Mouse (Mus musculus) heart, embryonic 13.5 days (tissue): ENCODE data around the gene Arf6. TPM values are rescaled to one million over a fixed set of nuclear protein-coding genes. Genes with fewer than 3 reads are reported as not detected.
"Not testable (repeated sequence)": the region's sequence is repeated elsewhere in the genome, so short reads cannot be mapped to it uniquely, and the experiment has no call there.

Source experiments
- ATAC-seq: fragments of 200-750 bp; cut with Nextera tagmentation; 2 replicates; pipeline ENCODE4 v1.8.0; 2017; ENCODE audit warnings: moderate TSS enrichment; ENCODE audit not compliant: insufficient number of reproducible peaks, low FRiP score, low TSS enrichment; ENCODE audit errors: extremely low read depth
- H3K27ac ChIP-seq: fragments of 300-500 bp; sonication (generic); replicated peaks from 2 replicates; pipeline ENCODE4 v1.5.1; 2015; ENCODE audit warnings: moderate library complexity, mild to moderate bottlenecking, inconsistent platforms
- H3K27me3 ChIP-seq: fragments of 300-500 bp; sonication (generic); replicated peaks from 2 replicates; pipeline ENCODE4 v1.6.1; 2015; ENCODE audit warnings: mild to moderate bottlenecking, inconsistent platforms
- H3K36me3 ChIP-seq: fragments of 300-500 bp; sonication (generic); 2 replicates; pipeline ENCODE4 v1.6.1; 2015; ENCODE audit warnings: mild to moderate bottlenecking, inconsistent platforms
- H3K4me1 ChIP-seq: fragments of 300-500 bp; sonication (generic); 2 replicates; pipeline ENCODE4 v1.6.1; 2015; ENCODE audit warnings: inconsistent platforms
- H3K4me2 ChIP-seq: fragments of 300-500 bp; sonication (generic); 2 replicates; pipeline ENCODE4 v1.6.1; 2015; ENCODE audit warnings: inconsistent platforms, mild to moderate bottlenecking, moderate library complexity
- H3K4me3 ChIP-seq: fragments of 300-500 bp; sonication (generic); 2 replicates; pipeline ENCODE4 v1.5.1; 2015; ENCODE audit warnings: moderate library complexity, mild to moderate bottlenecking, inconsistent platforms
- H3K9ac ChIP-seq: fragments of 300-500 bp; sonication (generic); 2 replicates; pipeline ENCODE4 v1.6.1; 2015; ENCODE audit warnings: inconsistent platforms, mild to moderate bottlenecking, moderate library complexity
- H3K9me3 ChIP-seq: fragments of 300-500 bp; sonication (generic); 2 replicates; pipeline ENCODE4 v1.6.1; 2016; ENCODE audit warnings: inconsistent platforms
- WGBS: fragments of 180-500 bp; shearing (Covaris S2); methylation state at CpG from one replicate; pipeline ENCODE4 v1.1.7; 2015; ENCODE audit warnings: mixed read lengths; 5-methylcytosine and 5-hydroxymethylcytosine counted together
- polyA plus RNA-seq: library from polyadenylated mRNA; unstranded; fragments of >200 nt; fragmentation: Nextera tagmentation; extraction: Ambion mirVana; gene quantifications from 2 replicates; pipeline ENCODE4 v1.2.1, GENCODE M21; 2015

Arf6 gene
- polyA plus RNA-seq, 1 experiment from 2014 or later = 31.5 TPM

GRCm38 (mm10) chr12:69362388-69362787 is 9.6 kb upstream of the Arf6 start:
- Histone ChIP-seq H3K36me3 (no peaks in the 10 kb centered on the region), H3K27ac (peak overlapping the region; percentile 92), H3K9me3 (no peaks in the 10 kb centered on the region), H3K4me1 (peaks cover 20% of the 10 kb centered on the region), H3K9ac (peak overlapping the region; percentile 85), H3K4me2 (peak overlapping the region; percentile 80), H3K4me3 (peak overlapping the region; percentile 57), H3K27me3 (no peaks in the 10 kb centered on the region)
- 34% methylated on average over 4 of the region's 4 CpGs for WGBS
- ATAC-seq = no peak

- H3K36me3 ChIP-seq, H3K27ac ChIP-seq, ATAC-seq, H3K27me3 ChIP-seq, H3K4me2 ChIP-seq, H3K4me3 ChIP-seq, H3K9me3 ChIP-seq, H3K9ac ChIP-seq: not testable (repeated sequence)
- 94% methylated on average over 7 of the region's 7 CpGs for WGBS
- H3K4me1 ChIP-seq = peaks cover 20% of the 10 kb centered on the region
Measured at GRCm38 (mm10) chr12:69363110-69363509, 8.8 kb upstream of the Arf6 start.

DNA sequence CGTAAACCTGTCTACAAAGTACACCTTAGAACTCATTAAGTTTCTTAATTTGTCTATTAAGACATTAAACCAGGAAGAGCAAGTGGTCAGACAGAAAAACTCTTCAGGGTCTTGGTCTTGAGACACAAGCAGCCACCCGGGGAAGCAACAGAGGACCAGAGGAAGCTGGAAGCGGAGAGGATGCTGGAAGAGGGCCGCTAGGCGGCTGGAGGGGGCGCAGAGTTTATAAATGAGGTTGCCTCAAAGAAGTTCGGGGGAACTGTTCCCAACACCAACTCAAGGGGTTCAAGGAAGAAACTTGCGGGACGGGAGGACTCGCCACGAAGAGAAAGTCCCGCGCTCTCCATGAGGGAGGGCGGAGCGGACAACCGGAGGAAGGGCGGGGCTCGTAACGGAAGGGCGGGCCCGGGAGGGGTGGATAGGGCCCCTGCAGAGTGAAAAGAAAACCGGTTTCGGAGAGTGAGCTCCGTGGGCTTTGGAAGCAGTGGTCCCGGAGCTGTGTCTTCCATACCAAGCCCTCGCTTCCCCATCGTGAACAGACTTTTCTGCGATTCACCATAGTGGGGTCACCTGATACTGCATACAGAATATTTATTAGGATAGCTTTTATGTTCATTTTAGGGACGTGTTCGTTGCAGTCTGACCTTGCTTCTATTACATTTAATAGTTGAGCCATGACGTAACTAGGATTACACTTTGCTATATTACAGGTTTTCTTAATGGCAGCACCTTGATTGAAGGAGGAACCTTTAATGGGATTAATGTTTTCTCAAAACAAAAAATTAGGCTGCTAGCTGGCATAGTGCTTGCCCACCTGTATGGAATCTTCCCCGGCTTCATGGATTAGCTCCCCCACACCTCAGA is 7.8 kb upstream of the Arf6 start:
- H3K9ac ChIP-seq = peak overlapping the region; percentile 82
- WGBS = 4% methylated on average over 32 of the region's 32 CpGs
- H3K36me3 ChIP-seq = no peaks in the 10 kb centered on the region
- no peaks in the 10 kb centered on the region for H3K27me3 ChIP-seq
- peak overlapping the region; percentile 65 for H3K4me3 ChIP-seq
- H3K4me2 ChIP-seq = peak overlapping the region; percentile 74
- peak overlapping the region; percentile 80 for H3K27ac ChIP-seq
- ATAC-seq = peak; percentile 49; the same call in 1 of the 2 replicates
- H3K9me3 ChIP-seq = no peaks in the 10 kb centered on the region
- H3K4me1 ChIP-seq = peaks cover 20% of the 10 kb centered on the region

DNA sequence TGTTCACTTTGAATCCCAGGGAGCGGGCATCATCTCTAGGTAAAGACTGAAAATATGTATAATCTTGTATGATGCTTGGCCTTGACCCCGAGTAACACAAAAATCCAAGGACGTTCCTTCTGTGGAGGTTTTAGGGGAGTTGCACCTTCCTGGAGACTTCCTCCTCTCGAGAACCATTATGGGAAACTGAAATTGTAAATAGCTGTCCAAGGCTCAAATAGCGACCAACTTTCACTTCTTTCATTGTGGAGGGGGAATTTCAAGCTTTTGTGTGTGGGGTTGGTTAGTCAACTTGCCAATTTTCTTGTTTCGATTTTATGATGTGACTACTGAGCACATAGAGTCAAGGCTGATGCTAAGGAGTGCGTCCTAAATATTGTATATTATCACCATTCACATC is 6.2 kb upstream of the Arf6 start:
- Histone ChIP-seq H3K4me1 (peaks cover 23% of the 10 kb centered on the region), H3K36me3 (no peaks in the 10 kb centered on the region), H3K4me3 (no peak overlapping the region), H3K9me3 (no peaks in the 10 kb centered on the region), H3K4me2 (no peak overlapping the region), H3K27ac (no peak overlapping the region), H3K27me3 (no peaks in the 10 kb centered on the region), H3K9ac (no peak overlapping the region)
- WGBS = 75% methylated on average over 7 of the region's 7 CpGs
- ATAC-seq = no peak

DNA sequence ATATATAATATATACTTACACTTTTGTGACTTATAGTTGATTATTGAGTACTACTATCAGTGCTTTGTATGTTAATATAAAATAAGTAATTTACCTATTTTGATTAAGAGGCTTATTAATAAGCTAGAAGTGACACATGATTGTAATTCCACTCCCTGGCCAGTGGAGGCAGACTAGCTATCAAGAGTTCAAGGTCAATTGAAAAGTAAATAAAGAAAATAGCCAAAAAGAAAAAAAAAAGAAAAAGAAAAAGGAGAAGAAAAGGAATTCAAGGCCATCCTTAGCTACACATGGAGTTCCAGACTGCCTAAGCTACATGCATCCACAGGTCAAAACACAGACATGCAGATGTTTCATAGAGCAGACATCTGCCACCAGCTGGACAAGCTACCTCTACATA is 5.5 kb upstream of the Arf6 start:
- Histone ChIP-seq H3K4me2 (no peak overlapping the region), H3K9ac (no peak overlapping the region), H3K4me1 (peaks cover 25% of the 10 kb centered on the region), H3K27me3 (no peaks in the 10 kb centered on the region), H3K4me3 (no peak overlapping the region), H3K27ac (no peak overlapping the region), H3K36me3 (no peaks in the 10 kb centered on the region), H3K9me3 (no peaks in the 10 kb centered on the region)
- no peak for ATAC-seq

- 64% methylated on average over 2 of the region's 2 CpGs for WGBS
- H3K9ac ChIP-seq = no peak overlapping the region
- no peak overlapping the region for H3K4me2 ChIP-seq
- no peak overlapping the region for H3K4me3 ChIP-seq
- H3K27me3 ChIP-seq = no peaks in the 10 kb centered on the region
- H3K4me1 ChIP-seq = peaks cover 17% of the 10 kb centered on the region
- no peak for ATAC-seq
- H3K9me3 ChIP-seq = no peaks in the 10 kb centered on the region
- no peaks in the 10 kb centered on the region for H3K36me3 ChIP-seq
- no peak overlapping the region for H3K27ac ChIP-seq
Measured at GRCm38 (mm10) chr12:69367557-69367956, 4.4 kb upstream of the Arf6 start.

- H3K4me2 ChIP-seq = peak overlapping the region; percentile 93
- H3K27ac ChIP-seq = peak overlapping the region; percentile 97
- peaks cover 23% of the 10 kb centered on the region for H3K36me3 ChIP-seq
- peak overlapping the region; percentile 99 for H3K4me3 ChIP-seq
- 10% methylated on average over 7 of the region's 7 CpGs for WGBS
- peak overlapping the region; percentile 99 for H3K9ac ChIP-seq
- H3K4me1 ChIP-seq = peaks cover 30% of the 10 kb centered on the region
- no peaks in the 10 kb centered on the region for H3K27me3 ChIP-seq
- ATAC-seq = no peak
- H3K9me3 ChIP-seq = no peaks in the 10 kb centered on the region
Measured at GRCm38 (mm10) chr12:69370936-69371335, 1.0 kb upstream of the Arf6 start.

- peaks cover 26% of the 10 kb centered on the region for H3K36me3 ChIP-seq
- H3K4me1 ChIP-seq = peaks cover 34% of the 10 kb centered on the region
- H3K9me3 ChIP-seq = no peaks in the 10 kb centered on the region
- peak overlapping the region; percentile 93 for H3K4me2 ChIP-seq
- peak overlapping the region; percentile 99 for H3K4me3 ChIP-seq
- peak; percentile 69 for ATAC-seq
- H3K27me3 ChIP-seq = no peaks in the 10 kb centered on the region
- peak overlapping the region; percentile 97 for H3K27ac ChIP-seq
- peak overlapping the region; percentile 99 for H3K9ac ChIP-seq
- WGBS = 0% methylated on average over 24 of the region's 24 CpGs
Measured at GRCm38 (mm10) chr12:69371421-69371853, 513 bp upstream of the Arf6 start.

- Histone ChIP-seq H3K9me3 (no peaks in the 10 kb centered on the region), H3K4me2 (peak overlapping the region; percentile 93), H3K9ac (peak overlapping the region; percentile 99), H3K27me3 (no peaks in the 10 kb centered on the region), H3K4me3 (peak overlapping the region; percentile 99), H3K36me3 (peaks cover 29% of the 10 kb centered on the region), H3K27ac (peak overlapping the region; percentile 97), H3K4me1 (peaks cover 36% of the 10 kb centered on the region)
- no peak for ATAC-seq
- under 1% methylated on average over 42 of the region's 42 CpGs for WGBS
Measured at GRCm38 (mm10) chr12:69372731-69373331, 881 bp downstream of the Arf6 start.

- 30% methylated on average over 11 of the region's 11 CpGs for WGBS
- no peak for ATAC-seq
- peak overlapping the region; percentile 93 for H3K4me2 ChIP-seq
- H3K36me3 ChIP-seq = peaks cover 36% of the 10 kb centered on the region
- H3K27me3 ChIP-seq = no peaks in the 10 kb centered on the region
- peak overlapping the region; percentile 99 for H3K4me3 ChIP-seq
- H3K9me3 ChIP-seq = no peaks in the 10 kb centered on the region
- peak overlapping the region; percentile 99 for H3K9ac ChIP-seq
- H3K27ac ChIP-seq = peak overlapping the region; percentile 97
- H3K4me1 ChIP-seq = peaks cover 46% of the 10 kb centered on the region
Measured at GRCm38 (mm10) chr12:69373850-69374766, 2.2 kb downstream of the Arf6 start.

GRCm38 (mm10) chr12:69376132-69376531 is 4.2 kb downstream of the Arf6 start:
- Histone ChIP-seq H3K9me3 (no peaks in the 10 kb centered on the region), H3K4me1 (peaks cover 41% of the 10 kb centered on the region), H3K4me3 (no peak overlapping the region), H3K4me2 (peak overlapping the region; percentile 34), H3K27ac (no peak overlapping the region), H3K9ac (peak overlapping the region; percentile 52), H3K36me3 (peaks cover 36% of the 10 kb centered on the region), H3K27me3 (no peaks in the 10 kb centered on the region)
- no peak for ATAC-seq
- 67% methylated on average over 2 of the region's 2 CpGs for WGBS
